Mouse (Mus musculus): ENCODE results near the gene Lrba. TPM values are rescaled to one million over a fixed set of nuclear protein-coding genes. Genes with fewer than 3 reads are reported as not detected.

The Lrba gene
- polyA plus RNA-seq, 1 experiment from 2014 or later, result 3.0 TPM

GRCm38 (mm10) chr3:86762456-86762855 lies 538.0 kb downstream of the Lrba start:
- no peak overlapping the region for H3K27ac ChIP-seq
- H3K4me1 ChIP-seq, result no peaks in the 10 kb centered on the region; the same call in 1 of the 2 replicates
- no peaks in the 10 kb centered on the region for H3K36me3 ChIP-seq (replicated peaks)
- peaks cover 31% of the 10 kb centered on the region for H3K27me3 ChIP-seq (ENCODE audit: poor library complexity, severe bottlenecking)
- 86% methylated on average over 4 of the region's 4 CpGs for WGBS
- H3K9me3 ChIP-seq, result no peaks in the 10 kb centered on the region
- DNase-seq (ENCODE audit: extremely low spot score, low spot score), result no peak
- no peak overlapping the region for H3K4me3 ChIP-seq

- DNase-seq (ENCODE audit: extremely low spot score, low spot score), result no peak
These were observed 544.1 kb downstream of the Lrba start for GRCm38 (mm10) chr3:86768553-86768952.

GRCm38 (mm10) chr3:86768969-86769368 lies 544.5 kb downstream of the Lrba start:
- Histone ChIP-seq H3K36me3 (replicated peaks) (no peaks in the 10 kb centered on the region), H3K4me3 (no peak overlapping the region), H3K27me3 (ENCODE audit: poor library complexity, severe bottlenecking) (peaks cover 4% of the 10 kb centered on the region), H3K4me1 (peaks cover 16% of the 10 kb centered on the region), H3K9me3 (no peaks in the 10 kb centered on the region), H3K27ac (0 out of 2 replicates have a peak overlapping the region, but pooled peaks have one; percentile 15)
- DNase-seq (ENCODE audit: extremely low spot score, low spot score), result no peak
- 63% methylated on average over 6 of the region's 6 CpGs for WGBS

More at GRCm38 (mm10) chr3:86768553-86768952, 544.1 kb downstream of the Lrba start:
- WGBS, result 22% methylated on average over 8 of the region's 8 CpGs
- Histone ChIP-seq H3K27ac (no peak overlapping the region), H3K4me1 (peaks cover 16% of the 10 kb centered on the region), H3K4me3 (no peak overlapping the region), H3K27me3 (ENCODE audit: poor library complexity, severe bottlenecking) (peaks cover 4% of the 10 kb centered on the region), H3K9me3 (no peaks in the 10 kb centered on the region), H3K36me3 (replicated peaks) (no peaks in the 10 kb centered on the region)

- Histone ChIP-seq H3K27ac (peak overlapping the region; percentile 9; the same call in 1 of the 2 replicates), H3K27me3 (ENCODE audit: poor library complexity, severe bottlenecking) (no peaks in the 10 kb centered on the region), H3K4me1 (peaks cover 12% of the 10 kb centered on the region; the same call in 1 of the 2 replicates), H3K4me3 (no peak overlapping the region), H3K9me3 (no peaks in the 10 kb centered on the region), H3K36me3 (replicated peaks) (no peaks in the 10 kb centered on the region)
- WGBS, result 83% methylated on average over 14 of the region's 14 CpGs
- DNase-seq (ENCODE audit: extremely low spot score, low spot score), result no peak
These were observed 550.3 kb downstream of the Lrba start for GRCm38 (mm10) chr3:86774566-86775443.

- Histone ChIP-seq H3K36me3 (replicated peaks) (no peaks in the 10 kb centered on the region), H3K4me1 (peaks cover 12% of the 10 kb centered on the region; the same call in 1 of the 2 replicates), H3K4me3 (no peak overlapping the region), H3K9me3 (no peaks in the 10 kb centered on the region), H3K27ac (peak overlapping the region; percentile 9; the same call in 1 of the 2 replicates), H3K27me3 (ENCODE audit: poor library complexity, severe bottlenecking) (no peaks in the 10 kb centered on the region)
- WGBS, result 89% methylated on average over 6 of the region's 6 CpGs
- DNase-seq (ENCODE audit: extremely low spot score, low spot score), result no peak
These were observed 551.0 kb downstream of the Lrba start for GRCm38 (mm10) chr3:86775444-86775828.

- Histone ChIP-seq H3K36me3 (replicated peaks) (no peaks in the 10 kb centered on the region; the same call in none of the 2 replicates), H3K9me3 (no peaks in the 10 kb centered on the region), H3K4me3 (no peak overlapping the region), H3K4me1 (peaks cover 15% of the 10 kb centered on the region; the same call in 1 of the 2 replicates), H3K27me3 (ENCODE audit: poor library complexity, severe bottlenecking) (no peaks in the 10 kb centered on the region), H3K27ac (no peak overlapping the region)
- WGBS, result 77% methylated on average over 4 of the region's 4 CpGs
- no peak for DNase-seq (ENCODE audit: extremely low spot score, low spot score)
These were observed 555.2 kb downstream of the Lrba start for GRCm38 (mm10) chr3:86779704-86780103.

GRCm38 (mm10) chr3:86784051-86784450 lies 559.6 kb downstream of the Lrba start:
- Histone ChIP-seq H3K9me3 (no peaks in the 10 kb centered on the region), H3K27ac (no peak overlapping the region), H3K4me3 (no peak overlapping the region), H3K36me3 (replicated peaks) (peaks cover 20% of the 10 kb centered on the region), H3K27me3 (ENCODE audit: poor library complexity, severe bottlenecking) (no peaks in the 10 kb centered on the region), H3K4me1 (peaks cover 28% of the 10 kb centered on the region)
- 95% methylated on average over 3 of the region's 3 CpGs for WGBS
- DNase-seq (ENCODE audit: extremely low spot score, low spot score), result no peak

- 83% methylated on average over 11 of the region's 11 CpGs for WGBS
- Histone ChIP-seq H3K27ac (no peak overlapping the region), H3K4me3 (no peak overlapping the region), H3K9me3 (no peaks in the 10 kb centered on the region), H3K27me3 (ENCODE audit: poor library complexity, severe bottlenecking) (no peaks in the 10 kb centered on the region), H3K4me1 (peaks cover 36% of the 10 kb centered on the region), H3K36me3 (replicated peaks) (peaks cover 20% of the 10 kb centered on the region)
- no peak for DNase-seq (ENCODE audit: extremely low spot score, low spot score)
These were observed 560.5 kb downstream of the Lrba start for GRCm38 (mm10) chr3:86784930-86785329.

GRCm38 (mm10) chr3:86786280-86786679 lies 561.8 kb downstream of the Lrba start:
- WGBS, result 90% methylated on average over 12 of the region's 12 CpGs
- no peaks in the 10 kb centered on the region for H3K27me3 ChIP-seq (ENCODE audit: poor library complexity, severe bottlenecking)
- peaks cover 48% of the 10 kb centered on the region for H3K4me1 ChIP-seq
- H3K27ac ChIP-seq, result no peak overlapping the region
- H3K4me3 ChIP-seq, result no peak overlapping the region
- H3K9me3 ChIP-seq, result no peaks in the 10 kb centered on the region
- peaks cover 27% of the 10 kb centered on the region for H3K36me3 ChIP-seq (replicated peaks)
- DNase-seq (ENCODE audit: extremely low spot score, low spot score), result no peak

GRCm38 (mm10) chr3:86786845-86787351 lies 562.4 kb downstream of the Lrba start:
- Histone ChIP-seq H3K27me3 (ENCODE audit: poor library complexity, severe bottlenecking) (no peaks in the 10 kb centered on the region), H3K36me3 (replicated peaks) (peaks cover 31% of the 10 kb centered on the region), H3K27ac (peak overlapping the region; percentile 48; the same call in 1 of the 2 replicates), H3K4me3 (no peak overlapping the region), H3K9me3 (no peaks in the 10 kb centered on the region), H3K4me1 (peaks cover 48% of the 10 kb centered on the region)
- DNase-seq (ENCODE audit: extremely low spot score, low spot score), result no peak
- WGBS, result 83% methylated on average over 11 of the region's 11 CpGs

- no peak for DNase-seq (ENCODE audit: extremely low spot score, low spot score)
- H3K4me3 ChIP-seq, result no peak overlapping the region
- H3K27me3 ChIP-seq (ENCODE audit: poor library complexity, severe bottlenecking), result no peaks in the 10 kb centered on the region
- no peaks in the 10 kb centered on the region for H3K9me3 ChIP-seq
- H3K4me1 ChIP-seq, result peaks cover 48% of the 10 kb centered on the region
- WGBS, result 89% methylated on average over 10 of the region's 10 CpGs
- H3K27ac ChIP-seq, result peak overlapping the region; percentile 48; the same call in 1 of the 2 replicates
- H3K36me3 ChIP-seq (replicated peaks), result peaks cover 36% of the 10 kb centered on the region
These were observed 563.1 kb downstream of the Lrba start for GRCm38 (mm10) chr3:86787423-86788123.

- H3K4me3 ChIP-seq, result no peak overlapping the region
- H3K9me3 ChIP-seq, result no peaks in the 10 kb centered on the region
- peak; percentile 44 for DNase-seq (ENCODE audit: extremely low spot score, low spot score)
- 56% methylated on average over 6 of the region's 6 CpGs for WGBS
- H3K36me3 ChIP-seq (replicated peaks), result peaks cover 47% of the 10 kb centered on the region
- H3K4me1 ChIP-seq, result peaks cover 41% of the 10 kb centered on the region
- peak overlapping the region; percentile 71 for H3K27ac ChIP-seq
- no peaks in the 10 kb centered on the region for H3K27me3 ChIP-seq (ENCODE audit: poor library complexity, severe bottlenecking)
These were observed 564.2 kb downstream of the Lrba start for GRCm38 (mm10) chr3:86788711-86789110.

Measured in forebrain, embryonic 10.5 days (tissue).